Comparison of ENCODE assay signal across 17 mouse cellular contexts in genomic region chr19:32117484-32118018, GRCm38 (mm10). TPM values are rescaled to one million over a fixed set of nuclear protein-coding genes. Genes with fewer than 3 reads are reported as not detected.
A peak's percentile ranks its signal among the peaks of the same experiment; 100 is the strongest.
DNase-seq lines count a peak whose midpoint lies in the region; ATAC-seq and TF ChIP-seq lines count a peak whose summit lies in the region.
"Had no signal": no experiment of that assay in that cellular context is flagged by ENCODE, and none has a peak within 500 bp of the region (broad histone marks: within the 10 kb centered on the region; RNA-seq: fewer than 3 reads in every experiment).

No protein-coding gene starts in this region.

- no peak overlapping the region for H3K4me3 ChIP-seq in heart, postnatal 0 days (ENCODE audit: low read depth, low read length)
- no peak overlapping the region for H3K4me3 ChIP-seq in ES-E14 (ENCODE audit: insufficient read depth in 1 of 2, low read depth in 1 of 2, low read length in 2 of 2, poor library complexity in 1 of 2, severe bottlenecking in 1 of 2)
- H3K4me3 ChIP-seq: embryonic facial prominence, embryonic 15.5 days; kidney, embryonic 15.5 days; limb, embryonic 12.5 days had no signal

- H3K9me3 ChIP-seq in heart, postnatal 0 days (replicated peaks; ENCODE audit: control insufficient read depth, low read length), result no peaks in the 10 kb centered on the region
- no peaks in the 10 kb centered on the region for H3K9me3 ChIP-seq in ES-E14 (ENCODE audit: control insufficient read depth, insufficient read depth, low read depth, low read length)
- H3K9me3 ChIP-seq: embryonic facial prominence, embryonic 15.5 days; kidney, embryonic 15.5 days; limb, embryonic 12.5 days had no signal

- H3K36me3 ChIP-seq in heart, postnatal 0 days (replicated peaks; ENCODE audit: control insufficient read depth, insufficient read depth, low read length), result peaks cover 13% of the 10 kb centered on the region; the same call in 1 of the 2 replicates
- no peaks in the 10 kb centered on the region for H3K36me3 ChIP-seq in ES-E14 (ENCODE audit: control insufficient read depth, insufficient read depth, low read length, poor library complexity, severe bottlenecking)
- H3K36me3 ChIP-seq in splenic B cell, adult 2 months (ENCODE audit: control insufficient read depth, insufficient read depth, low read length, poor library complexity, severe bottlenecking), result no peaks in the 10 kb centered on the region; the same call in 1 of the 2 replicates
- H3K36me3 ChIP-seq: limb, embryonic 12.5 days had no signal

- ATAC-seq in heart, postnatal 0 days (ENCODE audit: insufficient read depth, low read depth), result no peak
- no peak for ATAC-seq in megakaryocyte progenitor cell, adult 5-6 weeks (replicated peaks; ENCODE audit: poor library complexity)
- ATAC-seq: forebrain, embryonic 14.5 days had no signal

- no peak overlapping the region for H3K9ac ChIP-seq in heart, postnatal 0 days (replicated peaks; ENCODE audit: low read depth, low read length)
- H3K9ac ChIP-seq in ES-E14 (ENCODE audit: insufficient read depth, low read depth, low read length, poor library complexity, severe bottlenecking), result no peak overlapping the region
- H3K9ac ChIP-seq: embryonic facial prominence, embryonic 15.5 days; hindbrain, embryonic 14.5 days; kidney, embryonic 15.5 days; limb, embryonic 12.5 days had no signal

- peak; percentile 20; the same call in 1 of the 2 replicates for TF ChIP-seq CTCF in heart, postnatal 0 days (IDR thresholded peaks at IDR 0.05; ENCODE audit: low read depth)

- no peaks in the 10 kb centered on the region for H3K27me3 ChIP-seq in heart, postnatal 0 days (ENCODE audit: control insufficient read depth, insufficient read depth, low read length)
- H3K27me3 ChIP-seq in splenic B cell, adult 2 months (ENCODE audit: control insufficient read depth, insufficient read depth, low read length, poor library complexity, severe bottlenecking), result no peaks in the 10 kb centered on the region
- H3K27me3 ChIP-seq: embryonic facial prominence, embryonic 15.5 days; kidney, embryonic 15.5 days; limb, embryonic 12.5 days had no signal

- DNase-seq in heart, postnatal 0 days (ENCODE audit: low spot score), result no peak
- no peak for DNase-seq in heart, adult 18-20 months
- peak; percentile 40 for DNase-seq in lung, postnatal 36 days
- no peak for DNase-seq in lung, postnatal 25 days (ENCODE audit: low spot score)
- no peak for DNase-seq in ES-E14 (ENCODE audit: low read depth, low spot score)
- peak; percentile 49 for DNase-seq in splenic B cell, adult 2 months (ENCODE audit: low read depth, low spot score)
- no peak for DNase-seq in spleen, adult 18-20 months
- DNase-seq: cerebellum, postnatal 36 days; gastrocnemius, postnatal 14 days; lung, postnatal 14 days; right cerebral cortex, postnatal 25 days had no signal

- H3K27ac ChIP-seq in heart, postnatal 0 days (ENCODE audit: low read depth), result no peak overlapping the region
- no peak overlapping the region for H3K27ac ChIP-seq in ES-E14 (ENCODE audit: insufficient read depth, low read depth, low read length, poor library complexity, severe bottlenecking)
- H3K27ac ChIP-seq: embryonic facial prominence, embryonic 15.5 days; hindbrain, embryonic 14.5 days; kidney, embryonic 15.5 days; limb, embryonic 12.5 days had no signal

- in situ Hi-C loops in ES-E14 (cut with MboI; ENCODE audit: low sequenced_read_pairs in 2 of 2, unreplicated experiment in 2 of 2), result no loop called here

- H3K4me2 ChIP-seq in heart, postnatal 0 days (ENCODE audit: low read depth, low read length), result no peak overlapping the region
- H3K4me2 ChIP-seq: embryonic facial prominence, embryonic 15.5 days; hindbrain, embryonic 14.5 days; kidney, embryonic 15.5 days; limb, embryonic 12.5 days had no signal

- TF ChIP-seq EP300 in heart, postnatal 0 days (IDR thresholded peaks at IDR 0.05; ENCODE audit: low read depth), result no peak

- WGBS in heart, postnatal 0 days, result 82% methylated on average over 6 of the region's 6 CpGs

- no peaks in the 10 kb centered on the region for H3K4me1 ChIP-seq in heart, postnatal 0 days (ENCODE audit: control insufficient read depth, insufficient read depth)
- H3K4me1 ChIP-seq in ES-E14 (ENCODE audit: control insufficient read depth in 2 of 2, insufficient read depth in 2 of 2, low read length in 2 of 2, poor library complexity in 1 of 2), result no peaks in the 10 kb centered on the region
- H3K4me1 ChIP-seq: embryonic facial prominence, embryonic 15.5 days had no signal

TF ChIP-seq in ES-E14, 5 proteins besides CTCF, POLR2A, EP300 and RAD21:
- TF ChIP-seq ZNF384 (IDR thresholded peaks at IDR 0.05; ENCODE audit: low read depth, low read length) (peak; percentile 82), MAFK (IDR thresholded peaks at IDR 0.05; ENCODE audit: insufficient read depth, low read depth, low read length) (no peak), HCFC1 (IDR thresholded peaks at IDR 0.05; ENCODE audit: borderline replicate concordance, insufficient read depth, low read length) (no peak)

RNA-seq across cellular contexts. Expression of gene Asah2, which starts 9.5 kb away (rescaled TPM):
- 12.0 and 17.6 TPM in 2 replicates for total RNA-seq in heart, postnatal 0 days (2014; rRNA removed; ENCODE audit: low replicate concordance)
- 1.9 and 2.1 TPM in 2 replicates for polyA plus RNA-seq in heart, postnatal 0 days (2015; fragmentation: Nextera tagmentation; extraction: Ambion mirVana)
- total RNA-seq in heart, adult 18-20 months (2021), result 10 to 100 TPM; 14.8 to 15.2 TPM
- 0.54 and 0.63 TPM in 2 replicates for total RNA-seq in ES-E14 (2012; rRNA removed)
- 5.2 and 7.4 TPM in 2 replicates for total RNA-seq in megakaryocyte progenitor cell, adult 5-6 weeks (2015)
- total RNA-seq in megakaryocyte progenitor cell, adult 5-6 weeks (2017), result 8.4 and 8.5 TPM in 2 replicates

Comparison
In these comparisons a context has a peak if more than half of its experiments do, and no peak if none do; other contexts are left out.
1. DNase-seq: peak in lung, postnatal 36 days (single experiment) and splenic B cell, adult 2 months (single experiment); none in heart, postnatal 0 days (single experiment), heart, adult 18-20 months (0 of 2), lung, postnatal 25 days (single experiment), ES-E14 (single experiment) and spleen, adult 18-20 months (0 of 2).